Mouse (Mus musculus) layer of hippocampus, postnatal 25 days (tissue): ENCODE results near the gene Ttc9c. TPM values are rescaled to one million over a fixed set of nuclear protein-coding genes. Genes with fewer than 3 reads are reported as not detected.

Experiments
- DNase-seq, 2 experiments: peaks; one replicate each; pipeline ENCODE4 v3.0.0; 2022; ENCODE audit warnings: mixed read lengths in 2 of 2, low spot score in 1 of 2; ENCODE audit errors: extremely low spot score in 1 of 2
- total RNA-seq, 2 experiments: library from RNA; stranded (reverse); gene quantifications; 2 replicates each; pipeline ENCODE4 v1.2.3; 2021

Gene Ttc9c
- total RNA-seq, 2 experiments from 2014 or later, result 35.3 to 36.4 TPM

GRCm38 (mm10) chr19:8786008-8786781 is 32.9 kb downstream of the Ttc9c start, which contains the start of gene Taf6l:
Taf6l (minus strand) TSS chr19:8786417.
- peak; percentile 67 to 69 for DNase-seq

- DNase-seq, result no peak
These were observed 44.1 kb downstream of the Ttc9c start for GRCm38 (mm10) chr19:8774951-8775421.

- peak; percentile 96 to 99 for DNase-seq
These were observed 44.9 kb downstream of the Ttc9c start, which contains the start of gene Tmem179b for GRCm38 (mm10) chr19:8774086-8774835. Tmem179b (minus strand) TSS chr19:8774467.

- DNase-seq, result no peak
These were observed 45.7 kb downstream of the Ttc9c start for GRCm38 (mm10) chr19:8773409-8773808.

- DNase-seq, result no peak
These were observed 46.1 kb downstream of the Ttc9c start for GRCm38 (mm10) chr19:8772996-8773395.

- DNase-seq, result peak; percentile 80 to 81
These were observed 48.4 kb downstream of the Ttc9c start, which contains the start of gene Tmem223 for GRCm38 (mm10) chr19:8770567-8771270. Tmem223 (plus strand) TSS chr19:8770996.

GRCm38 (mm10) chr19:8765562-8765961 is 53.6 kb downstream of the Ttc9c start:
- no peak for DNase-seq

GRCm38 (mm10) chr19:8763276-8763675 is 55.9 kb downstream of the Ttc9c start:
- DNase-seq, result no peak

GRCm38 (mm10) chr19:8760757-8761156 is 58.4 kb downstream of the Ttc9c start:
- no peak for DNase-seq

Other genes starting within 250 kb of the Ttc9c start
- 10 to 100 TPM in 1 of 2 experiments, 1 to 10 TPM in 1; 9.5 to 12.3 TPM for gene Slc22a8, start 228.1 kb downstream of the Ttc9c start, total RNA-seq
- 1 to 10 TPM; 1.5 to 1.6 TPM for gene Slc22a6, start 201.3 kb downstream of the Ttc9c start, total RNA-seq
- gene Chrm1, start 155.5 kb downstream of the Ttc9c start, total RNA-seq, result 100 to 1,000 TPM; 188 to 200 TPM
- 100 to 1,000 TPM; 155 to 170 TPM for gene Slc3a2, start 96.0 kb downstream of the Ttc9c start, total RNA-seq
- 10 to 100 TPM; 43.9 to 53.6 TPM for gene Wdr74, start 83.5 kb downstream of the Ttc9c start, total RNA-seq
- 1 to 10 TPM in 1 of 2 experiments, not detected in 1; 1.5 TPM for gene 1700092M07Rik, start 78.6 kb downstream of the Ttc9c start, total RNA-seq
- gene Stx5a, start 77.9 kb downstream of the Ttc9c start, total RNA-seq, result 10 to 100 TPM; 59.9 to 70.7 TPM
- gene Nxf1, start 62.3 kb downstream of the Ttc9c start, total RNA-seq, result 10 to 100 TPM; 75.4 to 95.3 TPM
- 100 to 1,000 TPM in 1 of 2 experiments, 10 to 100 TPM in 1; 92.1 to 101 TPM for gene Tmem223, start 48.3 kb downstream of the Ttc9c start, total RNA-seq
- 10 to 100 TPM in 1 of 2 experiments, 1 to 10 TPM in 1; 8.5 to 10.1 TPM for gene Tmem179b, start 44.9 kb downstream of the Ttc9c start, total RNA-seq
- gene Taf6l, start 32.9 kb downstream of the Ttc9c start, total RNA-seq, result 10 to 100 TPM; 13.8 to 14.1 TPM
- gene Polr2g, start 20.8 kb downstream of the Ttc9c start, total RNA-seq, result 100 to 1,000 TPM; 112 to 130 TPM
- 1 to 10 TPM; 6.4 to 6.6 TPM for gene Zbtb3, start 16.8 kb downstream of the Ttc9c start, total RNA-seq
- 100 to 1,000 TPM; 109 to 120 TPM for gene Hnrnpul2, start 677 bp upstream of the Ttc9c start, total RNA-seq
- 1 to 10 TPM in 1 of 2 experiments, not detected in 1; 4.5 TPM for gene AC129217.1, start 10.4 kb upstream of the Ttc9c start, total RNA-seq
- gene Bscl2, start 18.1 kb upstream of the Ttc9c start, total RNA-seq, result 100 to 1,000 TPM; 103 to 111 TPM
- 100 to 1,000 TPM; 188 to 192 TPM for gene Gng3, start 19.9 kb upstream of the Ttc9c start, total RNA-seq
- gene Lrrn4cl, start 31.4 kb upstream of the Ttc9c start, total RNA-seq, result under 1 TPM; 0.28 to 0.47 TPM
- 10 to 100 TPM; 92.2 to 98.9 TPM for gene Ubxn1, start 52.2 kb upstream of the Ttc9c start, total RNA-seq
- 10 to 100 TPM; 31.2 to 36.4 TPM for gene Uqcc3, start 61.6 kb upstream of the Ttc9c start, total RNA-seq
- gene Lbhd1, start 64.4 kb upstream of the Ttc9c start, total RNA-seq, result 10 to 100 TPM; 10.1 to 16.2 TPM
- not detected for gene Gm49403, start 64.6 kb upstream of the Ttc9c start, total RNA-seq
- gene 1810009A15Rik, start 69.5 kb upstream of the Ttc9c start, total RNA-seq, result 10 to 100 TPM; 22.0 to 25.7 TPM
- 1 to 10 TPM; 1.6 to 2.2 TPM for gene Gm49416, start 69.6 kb upstream of the Ttc9c start, total RNA-seq
- 10 to 100 TPM; 26.1 to 27.0 TPM for gene Ints5, start 73.7 kb upstream of the Ttc9c start, total RNA-seq
- 100 to 1,000 TPM; 116 to 122 TPM for gene Ganab, start 78.7 kb upstream of the Ttc9c start, total RNA-seq
- 100 to 1,000 TPM; 169 to 172 TPM for gene B3gat3, start 101.0 kb upstream of the Ttc9c start, total RNA-seq
- 1 to 10 TPM; 4.8 to 6.4 TPM for gene Rom1, start 110.0 kb upstream of the Ttc9c start, total RNA-seq
- 10 to 100 TPM in 1 of 2 experiments, 1 to 10 TPM in 1; 9.1 to 11.1 TPM for gene Eml3, start 110.2 kb upstream of the Ttc9c start, total RNA-seq
- 10 to 100 TPM; 51.2 to 58.4 TPM for gene Mta2, start 122.5 kb upstream of the Ttc9c start, total RNA-seq
- gene Tut1, start 134.5 kb upstream of the Ttc9c start, total RNA-seq, result 10 to 100 TPM; 19.4 to 20.1 TPM
- gene Eef1g, start 147.7 kb upstream of the Ttc9c start, total RNA-seq, result 100 to 1,000 TPM; 215 to 256 TPM
- gene Ahnak, start 170.0 kb upstream of the Ttc9c start, total RNA-seq, result 10 to 100 TPM; 14.7 to 15.7 TPM